Mouse (Mus musculus) CD4-positive, CD25-positive, alpha-beta regulatory T cell, adult 4 months (primary cell): ENCODE results near the gene Gspt1. TPM values are rescaled to one million over a fixed set of nuclear protein-coding genes. Genes with fewer than 3 reads are reported as not detected.
A peak's percentile ranks its signal among the peaks of the same experiment; 100 is the strongest.
"Not testable (repeated sequence)": the region's sequence is repeated elsewhere in the genome, so short reads cannot be mapped to it uniquely, and the experiment has no call there.

Experiments
- ATAC-seq: one replicate; pipeline ENCODE4 v1.8.0; 2017
- polyA plus RNA-seq, 2 experiments: library from polyadenylated mRNA; unstranded; fragments of 100-300 nt; shearing (Covaris generic); gene quantifications; one replicate each; pipeline ENCODE4 v1.2.1; 2017

Gspt1 gene
- polyA plus RNA-seq: 10 to 100 TPM; 31.6 to 35.8 TPM

GRCm38 (mm10) chr16:11253898-11254722 is at the start of gene Gspt1:
Gene Gspt1, minus strand, starts transcription at chr16:11254325.
- ATAC-seq: peak; percentile 90

GRCm38 (mm10) chr16:11303741-11304140 is 49.6 kb upstream of the Gspt1 start:
- ATAC-seq: no peak

- peak; percentile 51 for ATAC-seq
Observed at GRCm38 (mm10) chr16:11297700-11298099, 43.6 kb upstream of the Gspt1 start.

- not testable (repeated sequence) for ATAC-seq
Observed at GRCm38 (mm10) chr16:11295583-11295982, 41.5 kb upstream of the Gspt1 start.

- ATAC-seq: not testable (repeated sequence)
Observed at GRCm38 (mm10) chr16:11288873-11289272, 34.7 kb upstream of the Gspt1 start.

GRCm38 (mm10) chr16:11285949-11286348 is 31.8 kb upstream of the Gspt1 start:
- peak; percentile 54 for ATAC-seq

- ATAC-seq: no peak
Observed at GRCm38 (mm10) chr16:11284881-11285280, 30.8 kb upstream of the Gspt1 start.

- no peak for ATAC-seq
Observed at GRCm38 (mm10) chr16:11282655-11283232, 28.6 kb upstream of the Gspt1 start.

GRCm38 (mm10) chr16:11278778-11279177 is 24.7 kb upstream of the Gspt1 start:
- ATAC-seq: no peak

GRCm38 (mm10) chr16:11276888-11277287 is 22.8 kb upstream of the Gspt1 start:
- ATAC-seq: no peak

GRCm38 (mm10) chr16:11271073-11271472 is 16.9 kb upstream of the Gspt1 start:
- ATAC-seq: no peak

GRCm38 (mm10) chr16:11270642-11271041 is 16.5 kb upstream of the Gspt1 start:
- no peak for ATAC-seq

GRCm38 (mm10) chr16:11269808-11270207 is 15.7 kb upstream of the Gspt1 start:
- no peak for ATAC-seq

GRCm38 (mm10) chr16:11266556-11266955 is 12.4 kb upstream of the Gspt1 start:
- ATAC-seq: no peak

- ATAC-seq: no peak
Observed at GRCm38 (mm10) chr16:11263266-11263665, 9.1 kb upstream of the Gspt1 start.

- ATAC-seq: no peak
Observed at GRCm38 (mm10) chr16:11254723-11255164, 619 bp upstream of the Gspt1 start.

- ATAC-seq: peak; percentile 13
Observed at GRCm38 (mm10) chr16:11253065-11253831, 877 bp downstream of the Gspt1 start.

- no peak for ATAC-seq
Observed at GRCm38 (mm10) chr16:11247791-11248190, 6.3 kb downstream of the Gspt1 start.

- no peak for ATAC-seq
Observed at GRCm38 (mm10) chr16:11245767-11246166, 8.4 kb downstream of the Gspt1 start.

- no peak for ATAC-seq
Observed at GRCm38 (mm10) chr16:11242401-11242800, 11.7 kb downstream of the Gspt1 start.

GRCm38 (mm10) chr16:11217801-11218200 is 36.3 kb downstream of the Gspt1 start:
- no peak for ATAC-seq

GRCm38 (mm10) chr16:11203600-11204390 is 50.3 kb downstream of the Gspt1 start:
- ATAC-seq: peak; percentile 11
